Mouse (Mus musculus): ENCODE results near the gene Gm12166. TPM values are rescaled to one million over a fixed set of nuclear protein-coding genes. Genes with fewer than 3 reads are reported as not detected.

The Gm12166 gene
- polyA plus RNA-seq, 1 experiment from 2014 or later, result 2.8 TPM

DNA sequence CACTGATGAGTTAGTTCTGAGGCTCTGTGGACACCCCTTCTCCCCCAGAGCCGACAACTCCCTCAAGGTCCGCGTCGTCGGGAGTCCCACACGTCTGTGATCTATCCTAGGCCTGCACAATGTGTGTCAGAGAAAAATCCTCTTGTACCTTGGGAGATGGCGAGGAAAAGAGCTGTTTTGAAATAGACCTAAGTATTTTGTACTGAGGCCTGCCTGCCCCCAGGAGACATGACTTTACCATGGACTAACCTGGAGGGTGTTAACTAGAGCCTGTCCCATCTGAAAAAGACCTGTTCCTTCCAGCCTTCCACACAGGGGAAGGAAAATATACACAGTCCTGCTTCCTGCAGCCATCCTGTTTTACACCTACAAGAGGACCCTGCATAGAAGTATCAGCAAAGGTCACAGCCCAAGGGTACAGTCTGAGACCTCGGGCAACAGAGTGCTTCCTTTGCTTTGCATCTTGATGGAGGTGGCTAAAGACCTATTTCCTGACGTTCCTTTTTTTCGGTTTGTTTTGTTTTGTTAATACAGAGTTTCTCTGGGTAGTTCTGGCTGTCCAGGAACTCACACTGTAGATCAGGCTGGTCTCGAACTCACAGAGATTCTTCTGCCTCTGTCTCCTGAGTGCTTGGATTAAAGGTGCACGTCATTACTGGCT, 10.4 kb downstream of the Gm12166 start:
- no peak overlapping the region for H3K9ac ChIP-seq
- peak overlapping the region; percentile 30; the same call in 1 of the 2 replicates for H3K27ac ChIP-seq
- ATAC-seq (replicated peaks; ENCODE audit: low FRiP score), result no peak
- no peaks in the 10 kb centered on the region for H3K27me3 ChIP-seq
- H3K4me3 ChIP-seq (replicated peaks), result no peak overlapping the region
- 68% methylated on average over 12 of the region's 12 CpGs for WGBS
- no peak overlapping the region for H3K4me2 ChIP-seq
- H3K9me3 ChIP-seq (replicated peaks), result no peaks in the 10 kb centered on the region
- H3K4me1 ChIP-seq, result peaks cover 15% of the 10 kb centered on the region
- no peaks in the 10 kb centered on the region for H3K36me3 ChIP-seq

DNA sequence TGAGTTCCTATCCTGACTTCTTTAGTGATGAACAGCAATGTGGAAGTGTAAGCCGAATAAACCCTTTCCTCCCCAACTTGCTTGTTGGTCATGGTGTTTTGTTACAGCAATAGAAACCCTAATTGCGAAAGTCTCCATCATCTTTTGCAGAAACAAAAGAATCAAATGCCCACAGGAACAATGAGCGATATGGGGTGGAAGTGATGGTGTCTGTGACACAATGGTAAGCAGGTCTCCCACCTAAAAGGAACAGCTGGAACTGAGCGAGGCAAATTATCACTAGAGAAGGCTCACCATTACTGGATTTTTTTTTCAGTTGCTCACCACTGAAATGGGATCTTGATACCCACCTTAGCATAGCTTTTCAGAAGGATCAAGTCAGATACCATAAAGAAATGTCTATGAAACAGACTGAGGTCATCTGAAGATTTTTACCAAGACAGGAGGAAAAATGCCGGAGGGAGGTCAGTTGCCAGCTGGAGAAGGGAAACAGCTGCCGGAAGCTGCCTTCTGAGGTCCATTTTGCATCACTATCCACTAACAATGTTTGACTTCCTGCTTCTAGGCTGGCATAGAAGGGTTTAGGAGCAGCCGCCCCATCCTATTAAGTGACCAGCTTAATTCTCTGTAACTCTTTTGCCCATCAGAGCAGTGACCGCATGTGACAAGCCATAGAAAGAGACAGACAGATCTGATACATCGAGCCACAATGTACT, 11.1 kb downstream of the Gm12166 start:
- H3K9me3 ChIP-seq (replicated peaks), result no peaks in the 10 kb centered on the region
- no peaks in the 10 kb centered on the region for H3K36me3 ChIP-seq
- H3K4me2 ChIP-seq, result no peak overlapping the region
- no peak overlapping the region for H3K4me3 ChIP-seq (replicated peaks)
- no peak overlapping the region for H3K9ac ChIP-seq
- H3K27me3 ChIP-seq, result no peaks in the 10 kb centered on the region
- ATAC-seq (replicated peaks; ENCODE audit: low FRiP score), result no peak; the same call in 1 of the 2 replicates
- H3K4me1 ChIP-seq, result peaks cover 15% of the 10 kb centered on the region
- peak overlapping the region; percentile 46; the same call in 1 of the 2 replicates for H3K27ac ChIP-seq
- WGBS, result 68% methylated on average over 9 of the region's 9 CpGs

DNA sequence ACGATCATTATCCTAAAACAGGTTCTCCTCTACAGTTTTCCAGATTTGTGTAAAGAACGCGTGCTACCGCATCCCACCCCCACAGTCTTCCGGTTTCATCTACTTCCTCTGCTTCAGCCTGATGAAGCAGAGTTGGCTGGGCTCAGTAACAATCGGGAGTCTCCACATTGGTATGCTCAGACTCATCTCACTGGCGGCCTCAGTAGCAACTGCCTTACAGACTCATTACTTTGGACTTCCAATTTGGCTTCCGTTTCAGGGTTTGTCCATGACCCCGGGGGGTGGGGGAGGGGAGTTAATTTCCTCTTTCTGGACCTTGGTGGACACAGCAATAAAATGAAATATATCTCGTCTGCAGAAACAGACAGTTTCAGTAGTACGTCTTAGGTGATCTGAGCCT, 12.8 kb downstream of the Gm12166 start:
- H3K9me3 ChIP-seq (replicated peaks), result no peaks in the 10 kb centered on the region
- no peaks in the 10 kb centered on the region for H3K27me3 ChIP-seq
- peak overlapping the region; percentile 18 for H3K4me3 ChIP-seq (replicated peaks)
- peak overlapping the region; percentile 82 for H3K27ac ChIP-seq
- ATAC-seq (replicated peaks; ENCODE audit: low FRiP score), result peak; percentile 81
- peaks cover 15% of the 10 kb centered on the region for H3K4me1 ChIP-seq
- H3K9ac ChIP-seq, result no peak overlapping the region
- no peaks in the 10 kb centered on the region for H3K36me3 ChIP-seq
- 12% methylated on average over 11 of the region's 11 CpGs for WGBS
- peak overlapping the region; percentile 54 for H3K4me2 ChIP-seq

DNA sequence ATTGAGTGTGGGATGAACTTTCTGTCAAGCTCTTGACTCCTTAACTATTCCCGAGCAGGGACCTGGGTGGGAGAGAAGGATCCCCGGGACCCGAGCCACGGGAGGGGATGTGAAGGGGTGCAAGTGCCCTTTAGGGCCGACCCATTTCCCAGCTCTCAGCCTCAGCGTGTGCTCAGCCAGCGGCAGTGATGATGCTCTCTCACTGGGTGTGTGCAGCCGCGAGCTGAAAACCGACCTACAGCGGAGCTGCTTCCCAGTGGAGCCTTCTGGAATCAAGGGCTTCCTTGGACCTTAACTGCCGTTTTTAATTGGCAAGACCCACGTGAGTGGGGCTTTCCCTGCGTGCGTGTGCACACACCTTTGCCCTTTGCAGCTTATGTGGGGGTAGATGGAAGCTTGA, 13.2 kb downstream of the Gm12166 start:
- Histone ChIP-seq H3K9me3 (replicated peaks) (no peaks in the 10 kb centered on the region), H3K27me3 (no peaks in the 10 kb centered on the region), H3K36me3 (no peaks in the 10 kb centered on the region), H3K27ac (peak overlapping the region; percentile 82), H3K4me2 (peak overlapping the region; percentile 54), H3K4me1 (peaks cover 15% of the 10 kb centered on the region), H3K4me3 (replicated peaks) (peak overlapping the region; percentile 18), H3K9ac (no peak overlapping the region)
- 36% methylated on average over 15 of the region's 15 CpGs for WGBS
- ATAC-seq (replicated peaks; ENCODE audit: low FRiP score), result peak; percentile 46; the same call in 1 of the 2 replicates

DNA sequence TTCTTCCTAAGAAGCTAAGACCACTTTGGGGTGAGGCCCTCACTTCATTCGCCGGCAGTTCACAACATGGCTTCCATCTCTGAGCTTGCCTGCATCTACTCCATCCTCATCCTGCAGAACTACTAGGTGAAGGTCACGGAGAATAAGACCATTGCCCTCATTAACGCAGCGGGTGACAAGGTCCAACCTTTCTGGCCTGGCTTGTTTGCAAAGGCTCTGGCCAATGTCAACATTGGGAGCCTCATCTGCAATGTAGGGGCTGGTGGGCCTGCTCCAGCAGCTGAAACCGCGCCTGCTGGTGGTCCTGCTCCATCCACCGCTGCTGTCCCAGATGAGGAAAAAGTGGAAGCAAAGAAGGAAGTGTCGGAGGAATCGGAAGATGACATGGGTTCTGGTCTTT, 15.7 kb downstream of the Gm12166 start:
- Histone ChIP-seq H3K4me3 (replicated peaks) (no peak overlapping the region), H3K36me3 (no peaks in the 10 kb centered on the region), H3K27ac (no peak overlapping the region), H3K9me3 (replicated peaks) (no peaks in the 10 kb centered on the region), H3K4me1 (peaks cover 24% of the 10 kb centered on the region), H3K27me3 (no peaks in the 10 kb centered on the region), H3K9ac (no peak overlapping the region), H3K4me2 (no peak overlapping the region)
- ATAC-seq (replicated peaks; ENCODE audit: low FRiP score), result no peak
- WGBS, result 89% methylated on average over 10 of the region's 10 CpGs

DNA sequence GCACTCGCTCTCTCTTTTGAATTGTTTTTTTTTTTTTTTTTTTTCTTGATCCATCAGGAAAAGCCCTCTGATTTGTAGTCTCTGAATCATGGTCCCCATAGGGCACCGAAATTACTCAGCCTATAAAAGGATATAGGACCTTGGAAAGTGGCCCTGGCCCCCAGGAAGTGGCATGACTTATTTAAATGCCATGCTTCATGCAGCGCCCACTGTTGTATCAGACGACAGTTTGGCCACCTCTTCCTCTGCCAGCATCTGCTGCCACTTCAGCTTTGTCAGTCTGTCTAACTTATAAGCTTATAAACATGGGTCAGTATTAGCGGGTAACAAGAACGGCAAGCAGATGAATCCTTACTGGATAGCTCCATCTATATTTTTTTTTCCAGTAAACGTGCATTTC, 19.2 kb downstream of the Gm12166 start:
- H3K9me3 ChIP-seq (replicated peaks), result no peaks in the 10 kb centered on the region
- WGBS, result 79% methylated on average over 7 of the region's 7 CpGs

DNA sequence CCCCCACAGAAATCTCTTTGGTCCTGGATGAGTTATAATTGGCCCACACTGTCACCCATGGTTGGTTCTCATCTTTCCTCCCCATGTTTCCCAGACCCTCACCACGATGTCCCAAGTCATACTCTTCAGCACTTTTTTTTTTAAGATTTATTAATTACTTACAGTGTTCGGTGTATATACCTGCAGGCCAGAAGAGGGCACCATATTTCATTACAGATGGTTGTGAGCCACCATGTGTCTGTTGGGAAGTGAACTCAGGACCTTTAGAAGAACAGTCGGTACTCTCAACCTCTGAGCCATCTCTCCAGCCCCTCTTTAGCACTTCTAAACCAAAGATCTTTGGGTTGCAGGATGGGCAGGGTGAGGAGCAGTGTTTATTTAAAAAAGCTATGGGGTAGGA, 20.7 kb downstream of the Gm12166 start:
- Histone ChIP-seq H3K4me1 (peaks cover 27% of the 10 kb centered on the region), H3K4me3 (replicated peaks) (no peak overlapping the region), H3K36me3 (no peaks in the 10 kb centered on the region), H3K9me3 (replicated peaks) (no peaks in the 10 kb centered on the region), H3K9ac (no peak overlapping the region), H3K4me2 (no peak overlapping the region), H3K27ac (no peak overlapping the region), H3K27me3 (no peaks in the 10 kb centered on the region)
- no peak for ATAC-seq (replicated peaks; ENCODE audit: low FRiP score)
- WGBS, result 50% methylated on average over 3 of the region's 3 CpGs

More for the DNA sequence above, 19.2 kb downstream of the Gm12166 start:
- no peak overlapping the region for H3K27ac ChIP-seq
- H3K4me3 ChIP-seq (replicated peaks), result no peak overlapping the region
- no peak overlapping the region for H3K9ac ChIP-seq
- H3K4me2 ChIP-seq, result no peak overlapping the region
- no peaks in the 10 kb centered on the region for H3K27me3 ChIP-seq
- peaks cover 27% of the 10 kb centered on the region for H3K4me1 ChIP-seq
- no peak for ATAC-seq (replicated peaks; ENCODE audit: low FRiP score)
- H3K36me3 ChIP-seq, result no peaks in the 10 kb centered on the region

DNA sequence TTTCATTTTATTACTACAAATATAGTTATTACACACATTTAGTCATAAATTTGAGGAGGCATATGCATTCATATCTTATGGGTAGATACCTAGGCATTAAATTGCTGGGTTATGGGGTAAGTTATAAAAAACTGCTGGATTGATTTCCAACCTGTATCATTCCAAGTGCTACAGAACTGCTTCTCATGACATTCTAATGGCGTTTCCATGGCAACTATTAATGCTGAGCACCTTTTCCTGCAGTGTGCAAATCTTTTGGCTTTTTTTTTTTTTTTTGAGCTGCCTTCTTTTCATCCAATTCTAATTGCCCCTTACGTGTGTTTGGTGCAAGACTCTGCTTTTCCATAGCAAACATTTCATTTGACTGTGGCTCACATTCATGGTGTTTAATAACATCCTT, 22.1 kb downstream of the Gm12166 start:
- H3K9ac ChIP-seq, result no peak overlapping the region
- 89% methylated on average over 2 of the region's 2 CpGs for WGBS
- peaks cover 34% of the 10 kb centered on the region for H3K4me1 ChIP-seq
- peak overlapping the region; percentile 64 for H3K27ac ChIP-seq
- H3K4me2 ChIP-seq, result no peak overlapping the region
- H3K4me3 ChIP-seq (replicated peaks), result no peak overlapping the region
- H3K9me3 ChIP-seq (replicated peaks), result no peaks in the 10 kb centered on the region
- H3K36me3 ChIP-seq, result no peaks in the 10 kb centered on the region
- no peaks in the 10 kb centered on the region for H3K27me3 ChIP-seq
- no peak for ATAC-seq (replicated peaks; ENCODE audit: low FRiP score)

DNA sequence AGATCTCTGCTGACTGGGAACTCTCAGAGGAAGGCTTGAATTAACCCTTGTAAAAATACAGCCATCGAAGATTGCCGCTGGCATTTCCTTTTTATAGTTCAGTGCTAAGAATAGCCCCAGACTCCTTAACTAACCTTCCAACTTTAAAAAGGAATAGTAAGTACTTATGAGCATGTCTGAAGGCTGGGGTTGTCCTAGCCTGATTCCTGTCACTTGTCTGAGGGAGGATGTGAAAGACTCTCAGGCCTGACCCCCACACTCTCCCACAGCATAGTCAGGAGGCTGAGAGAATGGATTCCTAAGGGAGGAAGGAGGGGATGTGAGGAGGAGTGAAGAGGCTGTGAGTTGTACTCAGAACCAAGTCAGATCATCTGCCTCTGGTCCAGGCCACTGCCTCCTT, 22.6 kb downstream of the Gm12166 start:
- WGBS, result 49% methylated on average over 2 of the region's 2 CpGs
- Histone ChIP-seq H3K9me3 (replicated peaks) (no peaks in the 10 kb centered on the region), H3K36me3 (no peaks in the 10 kb centered on the region), H3K4me1 (peaks cover 34% of the 10 kb centered on the region), H3K4me3 (replicated peaks) (no peak overlapping the region), H3K27me3 (no peaks in the 10 kb centered on the region), H3K9ac (no peak overlapping the region), H3K4me2 (no peak overlapping the region), H3K27ac (peak overlapping the region; percentile 64)
- ATAC-seq (replicated peaks; ENCODE audit: low FRiP score), result peak; percentile 63; the same call in 1 of the 2 replicates

DNA sequence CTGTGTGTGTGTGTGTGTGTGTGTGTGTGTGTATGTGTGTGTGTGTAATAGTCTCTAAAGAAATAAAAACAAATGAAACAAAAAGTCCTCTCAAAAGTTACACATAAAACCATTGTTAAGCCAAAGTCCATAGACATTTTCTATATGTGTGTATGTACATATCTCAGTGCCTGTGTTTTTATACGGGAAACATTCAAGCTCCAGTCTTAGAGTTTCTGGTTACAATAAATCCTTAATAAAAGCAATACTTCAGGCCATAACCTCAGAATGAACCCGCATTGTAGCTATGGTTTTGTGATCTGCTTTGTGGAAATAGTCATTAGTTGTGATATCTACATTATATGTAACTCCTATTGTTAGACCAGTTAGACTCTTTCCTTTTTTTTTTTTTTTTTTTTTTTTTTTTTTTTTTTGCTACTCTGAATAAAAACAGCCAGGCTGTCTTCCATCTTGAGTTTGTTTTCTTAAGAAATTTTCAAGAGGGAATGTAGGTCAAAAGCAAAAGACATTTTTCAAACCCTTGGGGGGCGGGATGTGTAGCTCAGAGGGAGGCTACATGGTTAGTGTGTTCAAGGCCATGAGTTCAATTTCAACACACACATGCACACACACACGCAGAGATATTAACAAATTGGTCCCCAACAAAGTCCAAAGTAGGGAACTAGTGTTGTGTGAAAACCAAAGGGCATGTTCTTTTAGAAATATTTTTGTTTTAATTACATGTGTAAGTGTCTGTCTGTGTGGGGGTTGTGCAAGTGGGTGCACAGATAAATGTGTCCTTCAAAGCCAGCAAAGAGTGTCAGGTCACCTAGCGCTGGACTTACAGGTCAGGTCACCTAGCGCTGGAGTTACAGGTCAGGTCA, 23.9 kb downstream of the Gm12166 start:
- no peak overlapping the region for H3K9ac ChIP-seq
- no peaks in the 10 kb centered on the region for H3K36me3 ChIP-seq
- H3K9me3 ChIP-seq (replicated peaks), result no peaks in the 10 kb centered on the region
- no peak overlapping the region for H3K4me3 ChIP-seq (replicated peaks)
- peak overlapping the region; percentile 66 for H3K27ac ChIP-seq
- no peak for ATAC-seq (replicated peaks; ENCODE audit: low FRiP score)
- no peak overlapping the region for H3K4me2 ChIP-seq
- H3K4me1 ChIP-seq, result peaks cover 34% of the 10 kb centered on the region
- H3K27me3 ChIP-seq, result no peaks in the 10 kb centered on the region
- 72% methylated on average over 6 of the region's 6 CpGs for WGBS

DNA sequence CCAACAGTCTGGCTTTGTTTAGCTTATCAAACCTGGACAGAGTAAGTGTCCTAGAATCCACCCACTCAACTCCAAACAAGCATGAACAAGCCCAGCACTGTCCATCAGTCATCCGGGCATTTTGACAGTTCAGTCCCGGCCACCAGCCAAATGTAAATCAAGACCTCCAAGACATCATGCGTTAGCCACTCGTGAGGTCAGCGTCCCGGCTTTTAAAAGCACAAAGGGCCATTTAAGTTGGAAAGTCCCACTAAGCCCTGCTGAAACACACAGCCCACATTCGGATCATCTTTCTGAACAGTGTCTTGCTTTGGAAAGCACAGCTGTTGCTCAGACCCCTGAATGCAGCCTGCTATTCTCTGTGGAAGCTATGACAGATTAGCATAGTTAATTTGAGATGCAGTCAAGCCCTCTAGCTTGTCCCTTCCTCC, 26.1 kb downstream of the Gm12166 start:
- Histone ChIP-seq H3K9ac (no peak overlapping the region), H3K36me3 (no peaks in the 10 kb centered on the region), H3K27me3 (no peaks in the 10 kb centered on the region), H3K4me2 (no peak overlapping the region), H3K9me3 (replicated peaks) (no peaks in the 10 kb centered on the region), H3K4me1 (peaks cover 24% of the 10 kb centered on the region), H3K4me3 (replicated peaks) (no peak overlapping the region), H3K27ac (peak overlapping the region; percentile 48)
- ATAC-seq (replicated peaks; ENCODE audit: low FRiP score), result no peak
- WGBS, result 23% methylated on average over 7 of the region's 7 CpGs

GRCm38 (mm10) chr11:46022983-46023382, 29.1 kb downstream of the Gm12166 start:
- WGBS, result 68% methylated on average over 6 of the region's 6 CpGs
- Histone ChIP-seq H3K27me3 (no peaks in the 10 kb centered on the region), H3K9me3 (replicated peaks) (no peaks in the 10 kb centered on the region), H3K4me2 (no peak overlapping the region), H3K9ac (no peak overlapping the region), H3K27ac (no peak overlapping the region), H3K4me3 (replicated peaks) (no peak overlapping the region), H3K36me3 (no peaks in the 10 kb centered on the region), H3K4me1 (0 out of 2 replicates have a peak, but pooled peaks cover 7% of the 10 kb centered on the region)
- no peak for ATAC-seq (replicated peaks; ENCODE audit: low FRiP score)

Measured in kidney, embryonic 15.5 days (tissue).